1 mouse cellular context compared by ENCODE assay signal in the genomic region with DNA sequence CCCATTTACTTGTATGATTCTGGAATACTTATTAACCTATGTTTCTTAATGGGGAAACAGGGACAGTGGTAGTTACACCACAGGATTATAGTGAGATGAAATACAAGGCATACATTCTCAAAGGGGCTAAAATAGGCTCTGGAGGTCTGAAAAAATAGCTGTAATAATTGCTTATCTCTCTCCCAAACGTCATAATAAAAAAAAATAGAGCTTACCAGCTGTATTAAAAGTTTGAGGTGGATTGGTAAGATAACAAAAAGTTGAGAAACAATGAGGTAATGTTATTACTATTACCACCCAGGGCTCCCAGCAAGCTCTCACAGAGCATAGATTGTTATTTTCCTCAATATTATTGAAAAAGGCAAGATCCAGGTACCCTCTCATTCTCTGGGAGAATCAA.
TF ChIP-seq lines count a peak whose summit lies in the region.

No protein-coding gene starts in this region.

TF ChIP-seq in MEL, 35 proteins besides CTCF, POLR2A, EP300 and RAD21:
- TF ChIP-seq GATA1 (IDR thresholded peaks at IDR 0.05; ENCODE audit: low read depth, low read length) (peak; percentile 47; the same call in 1 of the 2 replicates), TAL1 (IDR thresholded peaks at IDR 0.05; ENCODE audit: low read length) (no peak), NRF1 (IDR thresholded peaks at IDR 0.05; ENCODE audit: insufficient read depth, low read depth, low read length, poor library complexity, severe bottlenecking) (no peak), UBTF (IDR thresholded peaks at IDR 0.05; ENCODE audit: borderline replicate concordance, insufficient read depth, low read depth, low read length) (no peak), ZC3H11A (IDR thresholded peaks at IDR 0.05; ENCODE audit: low read depth, low read length) (no peak), MAX (IDR thresholded peaks at IDR 0.05; ENCODE audit: low read length) (no peak), MEF2A (IDR thresholded peaks at IDR 0.05; ENCODE audit: extremely low read depth, insufficient replicate concordance, low read depth, low read length, poor library complexity, severe bottlenecking) (no peak), ZNF384 (IDR thresholded peaks at IDR 0.05; ENCODE audit: low read depth, low read length) (0 out of 2 replicates have a peak, but pooled peaks have one; percentile 46), CHD2 (IDR thresholded peaks at IDR 0.05; ENCODE audit: low read length) (no peak), ETS1 (IDR thresholded peaks at IDR 0.05; ENCODE audit: low read depth, low read length) (peak; percentile 92), POLR2AphosphoS5 (IDR thresholded peaks at IDR 0.05; ENCODE audit: borderline replicate concordance, low read depth, low read length) (no peak), HCFC1 (IDR thresholded peaks at IDR 0.05; ENCODE audit: low read depth, low read length) (no peak), RCOR1 (IDR thresholded peaks at IDR 0.05; ENCODE audit: low read depth, low read length) (no peak), ELF1 (IDR thresholded peaks at IDR 0.05; ENCODE audit: low read depth, low read length) (no peak), MYC (IDR thresholded peaks at IDR 0.05; ENCODE audit: low read depth, low read length) (no peak), POLR2AphosphoS2 (IDR thresholded peaks at IDR 0.05; ENCODE audit: low read length) (no peak), MYB (IDR thresholded peaks at IDR 0.05; ENCODE audit: low read depth, low read length) (no peak), ZMIZ1 (IDR thresholded peaks at IDR 0.05; ENCODE audit: low read depth, low read length) (no peak)
